Mouse (Mus musculus) G1E-ER4 (cell line): Measurements from ENCODE around the gene Slc25a39. TPM values are rescaled to one million over a fixed set of nuclear protein-coding genes. Genes with fewer than 3 reads are reported as not detected.
"Not testable (repeated sequence)": the region's sequence is repeated elsewhere in the genome, so short reads cannot be mapped to it uniquely, and the experiment has no call there.

Source experiments
- GATA1 ChIP-seq: IDR thresholded peaks from one replicate; pipeline ENCODE4 v1.8.0; 2012; ENCODE audit warnings: low read length, inconsistent platforms
- polyA plus RNA-seq: library from polyadenylated mRNA; stranded (reverse); fragments of >175 nt; gene quantifications from 2 replicates; pipeline ENCODE4 v1.2.3, GENCODE M21; 2012

The Slc25a39 gene
- polyA plus RNA-seq, 1 experiment: 260 TPM

GRCm38 (mm10) chr11:102375196-102376173 is 32.3 kb downstream of the Slc25a39 start:
- no peak for TF ChIP-seq GATA1

DNA sequence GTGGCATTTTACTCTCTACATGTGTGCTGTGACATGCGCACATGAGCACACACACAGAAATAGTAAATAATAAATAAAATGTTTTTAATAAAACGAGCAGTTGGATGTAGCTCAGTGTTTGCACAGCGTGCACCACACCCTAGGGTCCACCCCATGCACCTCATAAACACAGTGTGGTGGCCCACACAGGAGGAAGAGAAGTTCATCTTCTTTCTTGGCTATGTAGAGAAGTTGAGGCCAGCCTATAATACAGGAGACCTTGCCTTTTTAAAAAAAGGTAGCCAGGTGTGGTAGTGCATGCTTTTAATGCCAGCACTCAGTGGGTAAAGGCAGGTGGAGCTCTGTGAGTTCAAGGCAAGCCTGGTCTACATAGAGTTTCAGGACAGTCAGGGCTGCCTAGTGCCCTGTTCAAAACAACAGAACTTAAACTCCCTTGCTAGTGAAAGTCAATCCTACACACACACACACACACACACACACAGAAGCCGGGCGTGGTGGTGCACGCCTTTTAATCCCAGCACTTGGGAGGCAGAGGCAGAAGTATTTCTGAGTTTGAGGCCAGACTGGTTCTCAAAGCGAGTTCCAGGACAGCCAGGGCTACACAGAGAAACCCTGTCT is 33.5 kb downstream of the Slc25a39 start:
- no peak for TF ChIP-seq GATA1

- no peak for TF ChIP-seq GATA1
Measured at GRCm38 (mm10) chr11:102373646-102374045, 34.1 kb downstream of the Slc25a39 start.

DNA sequence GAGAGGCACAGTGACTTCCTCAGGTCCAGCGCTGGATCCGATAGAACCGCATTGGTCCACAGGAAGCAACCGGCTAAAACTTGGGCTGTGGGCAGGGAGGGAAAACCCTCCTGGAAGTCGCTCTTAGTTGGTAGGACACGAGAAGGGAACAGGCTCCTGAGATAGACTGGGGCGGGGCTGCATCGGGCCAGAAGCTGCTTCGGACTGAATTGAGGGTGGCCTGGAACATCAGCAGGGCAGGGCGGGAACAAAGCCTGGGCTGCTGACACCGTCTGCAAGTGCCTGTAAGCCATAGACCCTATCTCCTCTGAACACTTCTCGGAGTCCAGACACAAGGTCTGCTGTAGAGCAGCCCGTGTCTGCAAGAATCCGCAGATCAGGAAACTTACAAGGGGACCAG is 34.8 kb downstream of the Slc25a39 start:
- TF ChIP-seq GATA1: no peak

- TF ChIP-seq GATA1: no peak
Measured at GRCm38 (mm10) chr11:102371926-102372685, 35.6 kb downstream of the Slc25a39 start.

DNA sequence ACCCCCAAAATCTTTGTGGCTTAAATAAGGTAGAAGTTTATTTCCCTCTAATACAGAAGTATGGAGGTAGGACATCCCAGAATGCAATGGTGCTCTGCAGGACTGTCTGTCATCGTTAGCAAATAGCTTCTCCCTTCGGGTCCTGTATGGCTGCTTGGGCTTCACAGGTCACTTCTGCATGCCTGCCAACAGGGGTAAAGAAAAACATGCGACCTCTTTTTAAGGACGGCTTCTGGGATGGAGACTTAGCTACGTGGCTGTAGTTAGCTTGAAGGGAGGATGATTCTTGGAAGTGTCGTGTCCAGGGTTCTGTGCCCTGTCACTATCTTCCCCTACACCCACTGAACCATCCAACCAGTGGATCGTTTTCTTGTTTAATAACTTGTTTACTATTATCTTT is 37.5 kb downstream of the Slc25a39 start:
- TF ChIP-seq GATA1: no peak

GRCm38 (mm10) chr11:102369263-102369662 is 38.5 kb downstream of the Slc25a39 start:
- TF ChIP-seq GATA1: no peak

GRCm38 (mm10) chr11:102368347-102368746 is 39.4 kb downstream of the Slc25a39 start:
- TF ChIP-seq GATA1: peak; percentile 78

DNA sequence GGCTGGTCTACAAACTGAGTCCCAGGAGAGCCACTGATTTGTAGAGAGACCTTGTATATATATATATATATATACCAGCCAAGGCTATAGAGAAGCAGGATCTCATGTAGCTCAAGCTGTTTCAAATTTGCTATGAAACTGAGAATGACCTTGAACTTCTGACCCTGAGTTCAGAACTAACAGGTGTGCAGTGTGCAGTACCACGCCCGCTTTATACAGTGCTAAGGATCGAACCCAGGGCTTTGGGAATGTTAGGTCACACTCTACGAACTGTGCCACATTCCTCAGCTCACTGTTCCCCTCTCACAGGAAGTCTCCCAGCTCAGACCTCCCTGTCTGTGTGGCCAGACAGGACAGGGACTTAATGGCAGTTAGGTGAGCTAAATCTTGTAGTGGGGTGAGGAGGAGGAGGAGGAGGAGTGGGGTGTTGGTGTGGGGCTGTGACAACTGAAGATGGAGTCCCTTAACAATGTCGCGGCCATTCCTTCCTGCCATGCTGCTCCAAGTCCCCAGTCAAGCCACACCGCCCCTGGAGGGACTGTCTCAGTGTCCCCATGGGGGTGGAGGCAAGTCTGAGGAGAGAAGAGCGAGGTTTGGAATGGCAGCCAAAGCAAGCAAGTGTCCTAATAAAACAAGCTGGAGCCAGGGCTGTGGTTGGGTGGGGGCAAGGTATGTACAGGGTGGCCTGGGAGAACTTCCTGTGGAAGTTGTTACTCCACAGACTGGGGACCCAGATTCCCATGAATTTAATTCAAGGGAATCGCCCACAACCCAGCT is 40.1 kb downstream of the Slc25a39 start:
- TF ChIP-seq GATA1: no peak

DNA sequence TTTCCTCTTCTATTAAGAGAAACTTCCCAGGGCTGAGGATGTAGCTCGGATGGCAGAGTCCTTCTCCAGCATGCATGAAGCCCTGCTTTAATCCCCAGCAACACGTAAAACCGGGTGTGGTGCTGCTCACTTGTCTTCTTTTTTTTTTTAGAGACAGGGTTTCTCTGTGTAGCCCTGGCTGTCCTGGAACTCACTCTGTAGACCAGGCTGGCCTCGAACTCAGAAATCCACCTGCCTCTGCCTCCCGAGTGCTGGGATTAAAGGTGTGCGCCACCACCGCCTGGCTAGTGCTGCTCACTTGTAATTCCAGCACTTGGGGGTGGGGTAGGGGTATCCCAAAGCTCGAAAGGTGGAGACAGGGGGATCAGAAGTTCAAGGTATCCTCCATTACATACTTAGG is 41.6 kb downstream of the Slc25a39 start, which contains the start of gene Slc4a1:
Gene Slc4a1, minus strand, starts transcription at position 101 of the 400 bp plus-strand sequence.
- not testable (repeated sequence) for TF ChIP-seq GATA1

- no peak for TF ChIP-seq GATA1
Measured at GRCm38 (mm10) chr11:102365699-102366098, 42.0 kb downstream of the Slc25a39 start.

- TF ChIP-seq GATA1: no peak
Measured at GRCm38 (mm10) chr11:102364570-102365371, 43.0 kb downstream of the Slc25a39 start.

GRCm38 (mm10) chr11:102363623-102364022 is 44.1 kb downstream of the Slc25a39 start:
- no peak for TF ChIP-seq GATA1
